Mouse (Mus musculus) layer of hippocampus, adult 18-20 months (tissue): ENCODE measurements around the gene Tstd2. TPM values are rescaled to one million over a fixed set of nuclear protein-coding genes. Genes with fewer than 3 reads are reported as not detected.

Experiments
- DNase-seq, 2 experiments: peaks; one replicate each; pipeline ENCODE4 v3.0.0; 2022; ENCODE audit warnings: low spot score in 2 of 2
- long read RNA-seq: library from polyadenylated mRNA; stranded (forward); transcript quantifications from one replicate; pipeline ENCODE4 v2.0.0, GENCODE M21; 2021
- total RNA-seq, 2 experiments: library from RNA; stranded (reverse); gene quantifications; 2 replicates each; pipeline ENCODE4 v1.2.3; 2021

Gene Tstd2
- total RNA-seq = 10 to 100 TPM; 17.8 to 19.1 TPM
- long read RNA-seq, transcript Tstd2-202 (10 exons, 3,726 nt) = major isoform, 24 of 36 reads
- long read RNA-seq, partial matches to known transcripts = 0 of 36 reads
- long read RNA-seq, other reads (novel, unspliced or antisense) = 10 of 36 reads

DNA sequence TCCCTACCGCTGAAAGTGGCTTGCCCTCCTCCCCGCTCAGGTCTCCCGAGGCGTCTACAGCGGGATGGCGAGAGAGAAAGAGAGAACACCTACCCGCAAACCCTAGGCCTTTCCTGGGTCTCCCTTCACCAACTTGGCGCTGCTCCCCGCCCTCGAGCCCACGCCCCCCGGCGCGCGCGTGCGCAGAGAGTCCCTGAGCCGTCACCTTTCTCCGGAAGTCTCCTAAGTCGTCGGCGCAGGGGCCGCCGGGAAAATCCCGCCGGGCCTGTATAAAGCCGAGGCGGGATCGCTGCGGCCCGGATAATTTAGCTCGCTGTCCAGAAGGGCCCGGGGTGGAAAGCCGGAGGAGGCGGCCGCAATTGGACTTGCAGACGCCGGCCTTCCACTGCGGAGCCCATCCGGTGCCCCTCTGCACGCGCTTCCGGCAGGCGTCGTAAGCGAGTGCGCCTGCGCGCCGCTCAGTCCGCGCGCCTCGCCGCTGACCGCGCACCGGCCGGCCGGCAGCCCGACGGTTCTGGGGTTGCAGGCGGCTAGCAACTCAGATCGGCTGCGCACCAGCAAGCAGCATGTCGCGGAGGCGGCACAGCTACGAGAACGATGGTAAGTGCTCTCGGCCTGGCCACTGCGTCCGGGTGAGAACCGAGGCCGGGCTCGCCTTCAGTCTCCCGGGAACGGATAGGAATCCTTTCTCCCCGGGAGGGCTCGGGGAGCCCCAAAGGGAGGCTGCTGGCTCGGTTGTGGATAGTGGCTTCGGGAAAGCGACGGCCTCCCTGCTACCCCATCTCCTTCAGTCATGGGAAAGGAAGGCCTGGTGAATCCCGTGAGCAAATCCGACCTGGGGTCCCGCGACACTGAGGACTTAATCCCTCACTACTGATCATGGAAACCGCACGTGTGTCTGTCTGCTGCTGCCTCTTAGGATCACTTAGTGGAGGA, at the start of gene Tstd2, which contains the start of gene Ncbp1:
Gene Tstd2, minus strand, starts transcription at position 408 of the 936 bp plus-strand sequence.
Gene Ncbp1, plus strand, starts transcription at position 327 of the 936 bp plus-strand sequence.
- DNase-seq = peak; percentile 86 to 94

DNA sequence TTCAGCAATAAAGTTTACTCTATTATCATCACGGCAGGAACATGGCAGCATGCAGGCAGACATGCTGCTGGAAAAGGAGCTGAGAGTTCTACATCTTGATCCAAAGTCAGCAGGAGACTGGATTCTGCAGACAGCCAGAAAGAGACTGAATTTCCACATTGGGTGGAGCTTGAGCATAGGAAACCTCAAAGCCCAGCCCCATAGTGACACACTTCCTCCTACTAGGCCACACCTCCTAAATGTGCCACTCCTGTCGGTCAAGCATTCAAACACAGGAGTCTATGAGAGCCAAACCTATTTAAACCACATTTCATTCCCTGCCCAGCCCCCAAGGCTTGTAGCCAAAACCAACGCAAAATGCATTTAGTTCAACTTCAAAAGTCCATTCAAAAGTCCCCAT, 48.0 kb upstream of the Tstd2 start:
- no peak for DNase-seq

DNA sequence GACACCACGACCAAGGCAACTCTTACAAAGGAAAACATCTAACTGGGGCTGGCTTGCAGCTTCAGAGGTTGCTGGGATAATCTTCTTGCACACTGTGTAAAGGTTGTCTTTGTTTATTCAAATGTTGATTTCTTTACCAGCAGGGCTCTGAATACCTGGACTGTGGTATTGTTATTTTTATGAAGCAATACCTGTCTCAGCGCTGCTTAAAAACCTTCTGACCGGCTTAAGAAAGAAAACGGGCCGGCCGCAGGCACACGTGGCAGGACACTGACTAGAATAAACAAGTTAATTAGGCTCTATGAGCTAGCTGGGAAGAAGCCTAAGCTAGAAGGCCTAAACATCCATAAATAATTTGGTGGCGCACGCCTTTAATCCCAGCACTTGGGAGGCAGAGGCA, 47.4 kb upstream of the Tstd2 start:
- no peak for DNase-seq

DNA sequence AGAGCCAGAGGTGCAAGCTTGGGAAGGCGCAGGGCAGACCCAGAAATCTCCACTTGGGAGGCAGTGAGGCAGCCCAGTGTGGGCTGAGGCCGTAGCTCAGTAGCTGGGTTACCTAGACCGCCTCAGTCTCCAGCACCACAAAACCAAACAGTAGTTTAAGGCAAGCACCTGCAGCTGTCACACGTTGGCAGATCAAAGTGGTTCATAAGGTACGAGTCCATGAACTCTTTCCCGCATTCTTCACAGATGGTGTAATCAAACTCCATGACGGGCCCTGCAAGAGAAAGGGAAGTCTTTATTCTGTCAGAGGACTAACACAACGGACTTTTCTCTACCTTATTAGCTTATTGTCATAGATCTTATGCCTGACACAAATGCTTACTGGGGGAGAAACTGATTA, 46.9 kb upstream of the Tstd2 start:
- no peak for DNase-seq

DNA sequence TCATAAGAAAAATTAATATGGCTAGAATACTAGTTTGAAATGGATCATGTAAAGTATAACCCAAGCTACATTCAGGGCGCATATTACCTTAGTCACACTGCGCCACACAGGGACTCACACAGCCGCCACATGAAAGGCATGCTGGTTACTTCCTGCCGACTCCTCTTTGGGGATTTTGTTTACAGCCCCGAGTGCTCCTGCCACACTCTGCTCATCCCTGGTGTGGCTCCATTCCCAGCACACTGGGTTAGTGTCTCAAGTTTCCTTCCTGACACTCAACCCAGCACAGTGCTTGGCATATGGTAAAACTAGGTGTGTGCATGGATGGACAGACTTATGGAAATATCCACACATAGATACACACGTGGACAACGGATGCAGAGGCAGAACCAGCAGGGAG, 43.7 kb upstream of the Tstd2 start:
- DNase-seq = no peak

DNA sequence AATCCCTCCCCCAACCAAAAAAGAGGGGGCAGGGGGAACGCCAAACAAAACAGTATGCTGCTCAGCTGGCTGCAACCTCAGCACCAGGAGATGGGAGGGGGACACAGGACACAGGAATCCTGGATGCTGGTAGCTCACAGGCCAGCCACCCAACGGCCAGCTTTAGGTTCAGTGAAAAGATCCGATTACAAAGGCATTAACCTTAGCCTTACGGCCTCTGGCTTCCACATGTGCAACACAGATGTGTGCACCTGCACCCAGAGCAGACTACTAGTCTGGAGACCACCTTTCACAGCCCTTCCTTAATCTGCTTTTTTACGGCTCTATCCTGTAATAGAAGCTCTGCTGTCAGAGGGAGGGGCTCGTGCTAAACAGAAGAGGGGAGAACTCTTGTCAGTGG, 42.7 kb upstream of the Tstd2 start:
- no peak for DNase-seq

DNA sequence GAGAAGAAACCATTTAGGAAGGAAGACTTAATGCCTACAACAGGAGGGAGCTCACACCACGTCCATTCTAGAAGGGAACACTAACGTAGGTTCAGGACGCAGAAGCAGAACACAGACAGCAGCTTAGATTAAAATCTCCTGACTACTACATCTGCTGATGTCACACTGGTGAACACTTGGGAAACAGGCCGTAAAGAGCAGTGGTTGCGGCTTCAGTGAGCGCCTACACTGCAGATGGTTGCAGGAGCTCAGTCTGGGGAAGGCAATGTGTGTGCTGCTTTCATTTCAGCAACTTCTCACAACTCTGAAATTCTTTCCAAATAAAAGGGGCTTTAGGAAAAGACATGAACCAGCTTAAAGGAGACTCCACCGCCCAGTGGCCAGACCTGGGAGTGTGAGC, 39.0 kb upstream of the Tstd2 start:
- peak in 1 of 2 experiments; percentile 55 for DNase-seq

DNA sequence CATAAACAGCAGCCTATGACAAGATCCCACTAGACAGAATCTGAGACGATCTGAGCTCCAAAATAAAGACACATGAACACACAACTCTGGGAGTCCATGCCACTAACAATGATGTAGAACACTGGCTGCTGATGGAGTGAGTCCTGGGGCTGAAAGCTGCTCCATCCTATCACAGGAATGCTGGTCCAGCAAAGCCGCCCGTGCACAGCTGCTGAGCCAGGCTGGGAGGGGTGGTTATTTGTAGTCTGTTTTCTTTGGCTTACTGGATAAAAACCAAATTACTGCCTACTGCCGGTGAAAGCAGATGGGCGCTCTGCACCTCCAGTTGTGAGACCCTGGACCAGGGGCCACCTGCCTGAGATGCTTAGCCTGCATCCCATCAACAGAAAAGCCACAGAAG, 38.5 kb upstream of the Tstd2 start:
- DNase-seq = peak in 1 of 2 experiments; percentile 37

DNA sequence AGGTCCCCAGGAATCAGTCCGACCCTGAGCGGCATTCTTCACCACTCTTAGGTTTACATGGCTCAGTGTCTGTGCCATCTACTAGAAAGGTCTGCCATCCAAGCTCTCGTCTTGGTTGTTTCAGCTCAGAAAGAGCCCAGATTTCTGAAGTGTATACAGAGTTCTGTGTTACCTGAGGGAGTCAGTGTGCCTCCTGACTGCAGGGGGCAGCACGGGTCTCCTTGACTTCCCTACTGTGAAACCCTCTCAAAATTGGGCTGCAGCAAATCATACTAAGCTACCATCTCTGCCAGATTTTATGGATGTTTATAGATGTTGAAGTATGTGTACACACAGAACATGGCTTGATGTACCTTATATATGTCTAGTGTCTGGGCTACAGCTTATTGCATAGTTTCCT, 37.8 kb upstream of the Tstd2 start:
- DNase-seq = no peak

DNA sequence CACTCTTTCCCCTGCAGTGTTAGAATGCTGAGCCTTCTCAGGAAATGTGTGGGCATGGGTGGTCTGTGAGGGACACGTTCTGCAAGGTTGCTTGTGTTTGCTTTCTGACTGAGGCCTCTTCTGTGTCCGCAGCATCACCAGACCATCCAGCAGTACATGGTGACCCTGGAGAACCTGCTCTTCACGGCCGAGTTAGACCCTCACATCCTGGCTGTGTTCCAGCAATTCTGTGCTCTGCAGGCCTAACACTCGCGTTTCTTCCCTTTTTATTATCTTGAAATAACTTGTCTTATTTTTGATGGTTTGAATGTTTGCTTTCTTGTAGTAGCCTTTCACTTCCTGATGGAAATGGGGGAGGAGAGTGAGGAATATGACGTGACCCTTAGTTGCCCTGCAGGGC, 33.3 kb upstream of the Tstd2 start:
- DNase-seq = no peak

DNA sequence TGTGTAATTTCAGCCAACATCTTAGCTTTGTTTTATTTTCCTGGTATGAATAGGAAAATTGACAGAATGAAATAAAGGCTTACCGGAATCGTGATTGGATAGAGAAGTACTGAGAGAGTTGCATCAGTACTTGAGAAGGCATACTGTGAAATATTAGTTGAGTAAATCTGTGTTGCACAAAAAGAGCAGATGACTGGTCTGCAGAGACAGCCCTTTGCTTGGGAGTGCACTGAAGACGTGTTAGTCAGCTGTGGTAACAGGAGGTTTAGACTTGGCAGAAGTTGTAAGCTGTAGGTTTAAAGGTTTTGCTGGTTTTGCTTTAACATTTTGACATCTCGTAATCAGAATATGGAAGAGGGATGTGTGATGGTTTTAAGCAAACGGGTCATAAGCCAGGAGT, 27.3 kb upstream of the Tstd2 start:
- no peak for DNase-seq

DNA sequence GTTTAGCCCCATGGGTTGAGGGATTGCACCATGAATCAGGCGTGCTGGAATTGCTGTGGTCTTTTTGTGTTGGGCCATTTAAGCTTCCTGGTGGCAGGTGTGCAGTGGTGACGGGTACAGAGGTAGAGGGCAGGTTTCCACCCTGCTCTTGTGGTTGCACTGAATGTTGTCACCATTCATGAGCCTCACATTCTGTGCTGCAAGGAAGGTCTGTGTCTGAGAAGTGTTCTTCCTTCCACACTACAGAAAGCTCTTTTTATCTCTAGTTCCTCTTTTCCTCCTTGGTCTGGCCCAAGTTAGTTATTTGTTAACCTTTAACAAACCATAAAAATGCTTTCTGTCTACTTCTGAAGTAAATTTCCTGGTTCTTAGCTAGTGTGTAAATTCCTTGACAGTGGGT, 25.5 kb upstream of the Tstd2 start:
- DNase-seq = no peak

DNA sequence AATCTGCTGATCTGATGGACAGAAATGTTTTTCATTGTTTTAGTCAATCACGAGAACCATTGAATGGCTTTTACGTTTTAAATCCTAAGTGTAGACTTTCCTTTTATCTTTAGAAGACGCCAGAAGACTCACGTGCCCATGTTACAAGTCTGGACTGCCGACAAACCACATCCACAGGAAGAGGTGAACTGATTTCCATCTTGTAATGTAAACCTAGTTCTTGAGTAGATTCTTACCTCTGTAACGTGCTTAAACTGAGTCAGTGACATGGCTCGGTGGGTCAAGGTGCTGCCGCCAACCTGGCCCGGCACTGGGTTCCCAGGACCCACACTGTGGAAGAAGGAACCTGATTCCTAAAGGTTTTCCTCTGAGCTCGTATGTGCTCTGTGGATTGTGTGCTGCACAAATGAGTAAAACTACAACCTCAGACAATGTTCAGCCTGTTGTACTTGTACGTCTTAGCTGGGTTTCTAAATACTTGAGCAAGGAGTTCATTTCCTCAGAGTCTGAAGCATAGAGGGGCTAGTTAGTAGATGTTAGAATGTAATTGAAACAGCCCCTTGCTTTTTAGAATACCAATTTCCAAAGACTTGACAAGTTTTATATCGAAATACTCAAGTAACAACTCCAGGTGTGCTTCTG, 13.5 kb upstream of the Tstd2 start:
- DNase-seq = no peak

DNA sequence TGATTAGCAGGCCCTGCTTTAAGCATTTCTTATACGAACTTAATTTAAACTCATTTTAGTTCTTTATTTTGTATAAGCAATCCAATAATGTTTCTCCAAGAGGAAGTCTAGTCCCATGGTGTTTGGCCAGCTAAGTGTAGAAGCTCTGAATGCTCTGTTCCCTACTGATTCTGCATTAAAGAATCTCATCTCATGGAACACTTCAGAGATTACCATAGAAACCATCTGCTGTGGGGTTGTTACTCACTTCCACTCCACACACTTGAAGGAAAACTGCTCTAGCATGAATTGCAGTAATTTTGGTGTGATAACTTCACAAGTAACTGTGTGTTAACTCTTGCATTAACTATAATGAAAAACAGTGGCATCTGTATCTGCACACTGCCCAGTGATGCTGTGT, 8.4 kb upstream of the Tstd2 start:
- peak in 1 of 2 experiments; percentile 60 for DNase-seq

DNA sequence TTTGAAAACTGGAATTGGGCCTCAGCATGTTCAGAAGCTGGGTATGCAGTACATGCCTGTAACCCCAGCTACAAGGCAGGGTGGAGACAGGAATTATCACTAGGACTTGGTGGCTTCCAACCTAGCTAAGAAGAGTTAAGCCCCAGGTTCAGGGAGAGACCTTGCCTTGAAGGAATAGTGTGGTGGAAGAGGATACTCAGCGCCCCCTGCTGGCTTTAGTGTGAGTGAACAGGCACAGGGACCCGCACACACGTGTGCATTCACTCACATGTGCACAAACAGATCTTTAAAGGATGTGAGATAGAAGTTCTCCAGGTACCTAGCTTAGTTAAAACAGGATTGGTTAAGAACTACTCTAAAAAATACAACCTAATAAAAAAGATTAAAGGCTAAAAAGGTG, 5.8 kb upstream of the Tstd2 start:
- DNase-seq = no peak

DNA sequence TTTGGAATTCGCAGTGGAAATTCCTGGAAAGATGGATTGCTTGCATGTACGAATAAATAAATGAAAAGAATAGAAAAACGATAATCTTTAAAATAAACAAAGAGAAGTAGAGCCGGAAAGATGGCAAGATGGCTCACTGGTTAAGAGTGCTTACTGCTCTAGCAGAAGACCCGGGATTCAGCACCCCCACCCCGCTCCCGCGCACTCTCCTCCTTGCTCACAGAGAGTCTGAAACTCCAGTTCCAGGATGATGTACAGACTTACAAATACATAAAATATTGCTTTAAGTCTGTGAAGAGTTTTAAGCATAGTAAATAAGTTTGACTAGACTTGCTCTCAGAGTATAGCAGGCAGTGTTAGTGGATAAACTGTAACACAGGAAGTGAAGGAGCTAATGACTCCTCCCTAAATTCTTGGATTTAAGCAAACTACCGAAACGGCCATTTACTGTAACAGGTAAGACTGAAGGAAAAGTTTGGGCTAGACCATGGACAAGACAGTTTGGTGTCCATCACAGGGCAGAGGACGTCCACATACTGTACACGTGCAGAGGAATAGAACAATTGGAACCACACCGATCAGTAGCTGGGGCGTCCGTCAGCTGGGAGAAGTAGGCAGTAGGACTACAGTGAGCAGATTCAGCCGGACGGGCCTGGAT, 736 bp downstream of the Tstd2 start:
- DNase-seq = no peak

DNA sequence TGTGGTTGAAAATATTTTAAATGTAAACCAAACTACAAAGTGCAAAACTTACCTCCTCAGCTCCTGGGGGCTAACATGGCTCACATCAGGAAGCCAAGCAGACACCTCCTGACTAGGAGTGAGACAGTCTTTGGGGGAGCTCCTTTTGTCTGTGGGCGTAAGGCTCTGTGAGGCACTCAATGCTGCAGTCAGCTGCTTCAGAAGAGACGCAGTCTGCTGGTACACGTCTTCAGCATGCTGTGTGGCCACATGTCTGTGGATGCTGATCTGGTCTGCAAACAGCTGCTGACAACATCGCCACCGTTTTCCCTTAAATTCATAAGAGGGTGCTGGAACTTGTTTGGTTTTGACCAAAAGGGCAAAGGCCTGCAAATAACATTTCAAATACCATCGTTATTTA, 6.7 kb downstream of the Tstd2 start:
- no peak for DNase-seq

DNA sequence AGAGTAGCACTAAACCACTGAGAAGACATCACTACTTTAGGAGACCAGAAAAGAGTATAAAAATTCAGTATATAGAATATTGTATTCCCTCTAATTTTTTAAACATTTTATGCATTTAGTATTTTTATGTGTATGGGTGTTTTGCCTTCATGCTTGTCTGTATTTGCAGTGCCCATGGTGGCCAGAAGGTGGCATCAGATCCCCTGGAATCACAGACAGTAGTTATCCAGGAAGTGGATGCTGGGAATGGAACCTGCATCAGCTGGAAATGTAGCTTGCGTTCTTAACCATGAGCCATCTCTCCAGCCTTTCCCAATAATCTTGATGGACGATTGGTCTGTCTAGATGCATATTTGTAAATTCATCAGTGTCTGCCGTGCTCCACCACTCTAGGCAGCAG, 8.3 kb downstream of the Tstd2 start:
- DNase-seq = peak in 1 of 2 experiments; percentile 55

DNA sequence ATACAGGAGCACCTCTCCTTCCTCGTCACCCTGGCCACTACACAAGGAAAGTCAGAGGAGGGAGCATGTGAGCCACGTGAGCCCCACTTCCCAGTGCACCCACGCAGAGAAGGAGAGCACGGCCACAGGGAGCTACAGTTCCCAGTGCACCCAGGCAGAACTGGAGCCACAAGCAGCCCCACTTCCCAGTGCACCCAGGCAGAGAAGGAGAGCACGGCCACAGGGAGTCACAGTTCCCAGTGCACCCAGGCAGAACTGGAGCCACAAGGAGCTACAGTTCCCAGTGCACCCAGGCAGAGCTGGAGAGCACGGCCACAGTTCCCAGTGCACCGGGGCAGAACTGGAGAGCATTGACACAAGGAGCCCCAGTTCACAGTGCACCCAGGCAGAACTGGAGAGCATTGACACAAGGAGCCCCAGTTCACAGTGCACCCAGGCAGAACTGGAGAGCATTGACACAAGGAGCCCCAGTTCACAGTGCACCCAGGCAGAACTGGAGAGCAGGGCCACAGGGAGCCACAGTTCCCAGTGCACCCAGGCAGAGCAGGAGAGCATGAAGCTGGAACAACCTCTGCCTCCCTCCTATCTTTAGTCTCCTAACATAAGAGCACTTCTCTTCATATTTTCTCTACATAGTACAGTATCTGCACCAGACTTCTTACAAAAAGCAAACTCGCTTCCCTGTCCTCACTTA, 9.0 kb downstream of the Tstd2 start:
- DNase-seq = no peak

DNA sequence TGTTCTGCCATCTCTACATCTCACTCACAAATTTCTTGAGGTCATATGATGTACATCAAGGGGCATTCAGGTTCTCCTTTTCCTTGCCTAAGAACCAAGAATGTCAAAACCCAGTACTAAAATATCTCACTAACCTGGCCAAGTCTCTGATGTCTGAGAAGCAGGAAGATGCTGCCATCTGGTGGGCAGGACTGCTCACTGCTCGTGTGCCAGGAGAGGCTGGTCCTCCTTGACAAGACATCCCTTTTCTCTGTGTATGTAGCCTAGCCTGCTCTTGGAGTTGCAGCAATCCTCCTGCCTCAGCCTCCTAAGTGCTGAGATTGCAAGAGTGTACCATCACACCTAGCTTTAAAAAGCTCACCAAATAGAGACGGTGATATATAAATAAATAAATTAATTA, 12.0 kb downstream of the Tstd2 start:
- DNase-seq = peak; percentile 62 to 89

DNA sequence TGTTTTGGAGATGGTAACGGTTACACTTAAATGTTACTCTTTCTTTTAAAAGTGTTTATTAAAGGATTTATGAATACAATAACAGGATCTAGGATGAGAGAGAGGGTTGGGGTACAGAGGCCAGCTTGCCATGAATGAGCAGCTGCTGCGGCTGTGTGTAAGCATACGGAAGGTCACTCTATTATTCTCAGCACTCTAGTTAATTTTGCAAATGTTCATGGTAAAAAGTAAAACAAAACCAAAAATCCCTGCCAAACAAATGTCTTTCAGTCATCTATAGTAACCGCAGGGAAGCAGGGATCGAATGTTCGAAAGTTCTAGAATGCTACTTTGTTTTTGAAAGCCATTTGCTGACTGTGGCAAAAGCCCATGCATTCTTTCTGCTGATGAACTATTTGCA, 15.1 kb downstream of the Tstd2 start:
- no peak for DNase-seq
